Mouse (Mus musculus) C2C12 (cell line): Measurements from ENCODE around the gene Pak6.

ENCODE experiments used
- CTCF ChIP-seq: IDR thresholded peaks from one replicate; pipeline ENCODE4 v1.5.1; 2011; ENCODE audit not compliant: control insufficient read depth, insufficient read depth, insufficient read length
- MAX ChIP-seq: IDR thresholded peaks from one replicate; pipeline ENCODE4 v1.6.1; 2011; ENCODE audit warnings: mild to moderate bottlenecking, control low read depth
- USF1 ChIP-seq: IDR thresholded peaks from one replicate; pipeline ENCODE4 v1.6.1; 2011; ENCODE audit warnings: low read depth, mild to moderate bottlenecking, control low read depth, moderate library complexity

DNA sequence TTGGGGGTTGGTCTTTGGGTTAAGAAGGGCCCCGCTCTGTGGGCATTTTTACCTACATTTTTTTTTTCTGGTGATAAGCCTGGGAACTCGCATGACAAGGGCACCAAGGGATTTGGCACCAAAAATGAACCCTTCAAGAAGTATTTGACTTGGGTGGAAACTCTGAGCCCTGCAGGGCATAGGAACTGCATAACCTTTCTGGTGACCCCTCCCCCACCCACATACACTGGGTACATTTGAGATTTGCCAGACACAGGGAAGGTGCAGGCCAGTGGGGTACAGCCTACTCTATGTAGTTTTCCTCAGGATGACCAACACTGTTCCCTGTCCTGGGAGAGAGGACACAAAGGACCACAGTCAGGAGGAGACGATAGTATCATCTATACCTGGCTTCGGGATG lies 2.5 kb downstream of the Pak6 start:
- TF ChIP-seq CTCF (no peak), MAX (no peak), USF1 (no peak)
